In genomic region chr15:89425711-89426121, GRCm38 (mm10) we compare ENCODE assay signal across 8 mouse cellular contexts. TPM values are rescaled to one million over a fixed set of nuclear protein-coding genes. Genes with fewer than 3 reads are reported as not detected.
A peak's percentile ranks its signal among the peaks of the same experiment; 100 is the strongest.
DNase-seq lines count a peak whose midpoint lies in the region; ATAC-seq and TF ChIP-seq lines count a peak whose summit lies in the region.

TSS of gene Cpt1b (minus strand) at chr15:89425863.

- no peak for TF ChIP-seq CTCF in liver, embryonic 14.5 days (IDR thresholded peaks at IDR 0.05; ENCODE audit: low read depth)

- WGBS in forebrain, embryonic 10.5 days: 27% methylated on average over 6 of the region's 6 CpGs
- WGBS in forebrain, embryonic 14.5 days: 39% methylated on average over 6 of the region's 6 CpGs
- WGBS in liver, embryonic 14.5 days (ENCODE audit: insufficient replicate concordance): 66% methylated on average over 6 of the region's 6 CpGs

- no peaks in the 10 kb centered on the region for H3K9me3 ChIP-seq in forebrain, embryonic 10.5 days
- no peaks in the 10 kb centered on the region for H3K9me3 ChIP-seq in forebrain, embryonic 14.5 days (replicated peaks; ENCODE audit: control insufficient read depth, low read length)
- H3K9me3 ChIP-seq in liver, embryonic 14.5 days (ENCODE audit: control insufficient read depth, low read length): no peaks in the 10 kb centered on the region

- TF ChIP-seq EP300 in liver, embryonic 14.5 days (IDR thresholded peaks at IDR 0.05; ENCODE audit: low read depth): no peak

- no peak for DNase-seq in forebrain, embryonic 10.5 days (ENCODE audit: extremely low spot score, low spot score)
- no peak for DNase-seq in forebrain, embryonic 14.5 days (ENCODE audit: low spot score)
- DNase-seq in gastrocnemius, adult 8-10 months (ENCODE audit: low spot score in 2 of 2): peak; percentile 72 to 78
- DNase-seq in kidney, adult 11 months: peak; percentile 82
- no peak for DNase-seq in liver, embryonic 14.5 days (ENCODE audit: low read depth in 3 of 3, low spot score in 3 of 3)
- DNase-seq in spleen, adult 18-20 months: no peak
- no peak for DNase-seq in cerebellum, adult 8-10 months

- no peak for ATAC-seq in forebrain, embryonic 14.5 days
- no peak for ATAC-seq in liver, embryonic 14.5 days (ENCODE audit: insufficient read depth)
- ATAC-seq in monocyte, adult 5-6 weeks (replicated peaks; ENCODE audit: insufficient number of reproducible peaks, low FRiP score, low TSS enrichment, poor library complexity, severe bottlenecking): no peak

- peaks cover 45% of the 10 kb centered on the region for H3K36me3 ChIP-seq in forebrain, embryonic 10.5 days (replicated peaks)
- peaks cover 25% of the 10 kb centered on the region; the same call in 1 of the 2 replicates for H3K36me3 ChIP-seq in forebrain, embryonic 14.5 days (ENCODE audit: control insufficient read depth, insufficient read depth, low read length)
- H3K36me3 ChIP-seq in liver, embryonic 14.5 days (replicated peaks; ENCODE audit: control insufficient read depth, insufficient read depth, low read depth): no peaks in the 10 kb centered on the region; the same call in 1 of the 2 replicates

- no peak within 1 kb of the TSS for H3K9ac ChIP-seq in forebrain, embryonic 14.5 days (ENCODE audit: low read length)
- no peak within 1 kb of the TSS for H3K9ac ChIP-seq in liver, embryonic 14.5 days (replicated peaks)

- H3K4me1 ChIP-seq in forebrain, embryonic 10.5 days: peaks cover 38% of the 10 kb centered on the region
- H3K4me1 ChIP-seq in forebrain, embryonic 14.5 days (ENCODE audit: control insufficient read depth, insufficient read depth, low read length): peaks cover 5% of the 10 kb centered on the region; the same call in 1 of the 2 replicates
- H3K4me1 ChIP-seq in liver, embryonic 14.5 days (replicated peaks; ENCODE audit: control insufficient read depth in 2 of 2, insufficient read depth in 2 of 2, low read length in 1 of 2): peaks cover 3 to 10% of the 10 kb centered on the region in 2 experiments; a peak in 3 of 4 replicates

- H3K27me3 ChIP-seq in forebrain, embryonic 10.5 days (ENCODE audit: poor library complexity, severe bottlenecking): 0 out of 2 replicates have a peak, but pooled peaks cover 5% of the 10 kb centered on the region
- H3K27me3 ChIP-seq in forebrain, embryonic 14.5 days (replicated peaks; ENCODE audit: control insufficient read depth, insufficient read depth, low read length): no peaks in the 10 kb centered on the region
- H3K27me3 ChIP-seq in liver, embryonic 14.5 days (ENCODE audit: control insufficient read depth, insufficient read depth, low read length): no peaks in the 10 kb centered on the region

- H3K4me3 ChIP-seq in forebrain, embryonic 10.5 days: peak within 1 kb of the TSS; percentile 29
- no peak within 1 kb of the TSS for H3K4me3 ChIP-seq in forebrain, embryonic 14.5 days (ENCODE audit: low read depth, low read length)
- H3K4me3 ChIP-seq in liver, embryonic 14.5 days (ENCODE audit: insufficient read depth in 1 of 2, low read depth in 2 of 2, low read length in 2 of 2): peak within 1 kb of the TSS in 1 of 2 experiments; percentile 21; a peak in 1 of 4 replicates

- H3K4me2 ChIP-seq in forebrain, embryonic 14.5 days (ENCODE audit: low read length): no peak within 1 kb of the TSS
- peak within 1 kb of the TSS; percentile 32; the same call in 1 of the 2 replicates for H3K4me2 ChIP-seq in liver, embryonic 14.5 days (ENCODE audit: low read depth)

- H3K27ac ChIP-seq in forebrain, embryonic 10.5 days: peak within 1 kb of the TSS; percentile 36; the same call in 1 of the 2 replicates
- no peak within 1 kb of the TSS for H3K27ac ChIP-seq in forebrain, embryonic 14.5 days (ENCODE audit: low read depth, low read length)
- no peak within 1 kb of the TSS for H3K27ac ChIP-seq in liver, embryonic 14.5 days

RNA-seq across cellular contexts. Expression of gene Cpt1b, which starts in this region (rescaled TPM):
- polyA plus RNA-seq in forebrain, embryonic 10.5 days (2016; fragmentation: Nextera tagmentation; extraction: Ambion mirVana): 0.67 and 0.80 TPM in 2 replicates
- polyA plus RNA-seq in forebrain, embryonic 14.5 days (2014; fragmentation: Nextera tagmentation; extraction: Ambion mirVana): 0.79 and 0.89 TPM in 2 replicates
- total RNA-seq in gastrocnemius, adult 8-10 months (2022): 100 to 1,000 TPM; 220 to 274 (median 238) TPM
- 1.5 and 1.9 TPM in 2 replicates for polyA plus RNA-seq in liver, embryonic 14.5 days (2012; rRNA removed)
- polyA plus RNA-seq in liver, embryonic 14.5 days (2014; fragmentation: Nextera tagmentation; extraction: Ambion mirVana): 2.1 and 2.2 TPM in 2 replicates
- 0.75 to 8.6 TPM (median 1.8 TPM) in 3 replicates for total RNA-seq in monocyte, adult 5-6 weeks (2017)

Comparison
In these comparisons a context has a peak if more than half of its experiments do, and no peak if none do; other contexts are left out.
1. RNA of gene Cpt1b (total RNA-seq): 220 to 274 TPM in gastrocnemius, adult 8-10 months; 0.75 to 8.6 TPM in monocyte, adult 5-6 weeks; every median in the first group is over 10 times any median in the second.
2. DNase-seq: peak in gastrocnemius, adult 8-10 months (2 of 2) and kidney, adult 11 months (single experiment); none in forebrain, embryonic 10.5 days (single experiment), forebrain, embryonic 14.5 days (single experiment), liver, embryonic 14.5 days (0 of 3), spleen, adult 18-20 months (0 of 2) and cerebellum, adult 8-10 months (single experiment).